Mouse (Mus musculus) cortical plate, adult 2 months (tissue): Measurements from ENCODE around the gene Tent5c.

Source experiments
- CTCF ChIP-seq: fragments of 200-500 bp; IDR thresholded peaks from 2 replicates; pipeline ENCODE4 v1.5.1; 2011; ENCODE audit warnings: mild to moderate bottlenecking, control low read depth, low read length; ENCODE audit not compliant: insufficient read depth; ENCODE audit errors: extremely low read depth
- POLR2A ChIP-seq: fragments of 200-500 bp; IDR thresholded peaks from 2 replicates; pipeline ENCODE4 v1.6.1; 2011; ENCODE audit warnings: mild to moderate bottlenecking, low read length, control low read depth; ENCODE audit not compliant: insufficient read depth; ENCODE audit errors: extremely low read depth

- TF ChIP-seq CTCF (peak; percentile 40; the same call in 1 of the 2 replicates), POLR2A (no peak)
Measured at GRCm38 (mm10) chr3:100422392-100423167, 66.5 kb downstream of the Tent5c start.
